Mouse (Mus musculus): ENCODE measurements around the gene Rai1. TPM values are rescaled to one million over a fixed set of nuclear protein-coding genes. Genes with fewer than 3 reads are reported as not detected.

Gene Rai1
- polyA plus RNA-seq, 1 experiment from 2014 or later, result 10.7 TPM

GRCm38 (mm10) chr11:60073936-60074502 lies 30.8 kb upstream of the Rai1 start:
- no peak overlapping the region for H3K4me3 ChIP-seq (ENCODE audit: low read depth, low read length)
- no peak overlapping the region for H3K27ac ChIP-seq (replicated peaks)
- no peaks in the 10 kb centered on the region for H3K9me3 ChIP-seq (ENCODE audit: control insufficient read depth, low read length)
- H3K4me2 ChIP-seq (replicated peaks; ENCODE audit: low read depth), result no peak overlapping the region
- TF ChIP-seq CTCF (IDR thresholded peaks at IDR 0.05; ENCODE audit: low read depth) (no peak), EP300 (optimal IDR thresholded peaks at IDR 0.05) (no peak)
- ATAC-seq (ENCODE audit: low FRiP score, low TSS enrichment) (no peak), DNase-seq (ENCODE audit: low spot score) (no peak)
- H3K9ac ChIP-seq (ENCODE audit: low read length), result no peak overlapping the region
- H3K27me3 ChIP-seq (ENCODE audit: control insufficient read depth, insufficient read depth, low read length), result no peaks in the 10 kb centered on the region
- no peaks in the 10 kb centered on the region for H3K4me1 ChIP-seq (replicated peaks; ENCODE audit: control insufficient read depth, insufficient read depth)
- WGBS, result 67% methylated on average over 15 of the region's 15 CpGs
- no peaks in the 10 kb centered on the region for H3K36me3 ChIP-seq (ENCODE audit: control insufficient read depth, insufficient read depth, low read length)

GRCm38 (mm10) chr11:60076183-60076582 lies 28.6 kb upstream of the Rai1 start:
- H3K4me2 ChIP-seq (replicated peaks; ENCODE audit: low read depth), result no peak overlapping the region
- H3K36me3 ChIP-seq (ENCODE audit: control insufficient read depth, insufficient read depth, low read length), result no peaks in the 10 kb centered on the region
- TF ChIP-seq EP300 (optimal IDR thresholded peaks at IDR 0.05) (no peak), CTCF (IDR thresholded peaks at IDR 0.05; ENCODE audit: low read depth) (no peak)
- DNase-seq (ENCODE audit: low spot score) (no peak), ATAC-seq (ENCODE audit: low FRiP score, low TSS enrichment) (no peak)
- H3K9me3 ChIP-seq (ENCODE audit: control insufficient read depth, low read length), result no peaks in the 10 kb centered on the region
- H3K27ac ChIP-seq (replicated peaks), result no peak overlapping the region
- no peak overlapping the region for H3K9ac ChIP-seq (ENCODE audit: low read length)
- H3K4me1 ChIP-seq (replicated peaks; ENCODE audit: control insufficient read depth, insufficient read depth), result no peaks in the 10 kb centered on the region
- no peaks in the 10 kb centered on the region for H3K27me3 ChIP-seq (ENCODE audit: control insufficient read depth, insufficient read depth, low read length)
- H3K4me3 ChIP-seq (ENCODE audit: low read depth, low read length), result no peak overlapping the region
- 72% methylated on average over 3 of the region's 3 CpGs for WGBS

- WGBS, result 11% methylated on average over 4 of the region's 4 CpGs
- Histone ChIP-seq H3K4me2 (replicated peaks; ENCODE audit: low read depth) (no peak overlapping the region), H3K27ac (replicated peaks) (no peak overlapping the region), H3K27me3 (ENCODE audit: control insufficient read depth, insufficient read depth, low read length) (no peaks in the 10 kb centered on the region), H3K4me1 (replicated peaks; ENCODE audit: control insufficient read depth, insufficient read depth) (no peaks in the 10 kb centered on the region), H3K36me3 (ENCODE audit: control insufficient read depth, insufficient read depth, low read length) (no peaks in the 10 kb centered on the region), H3K4me3 (ENCODE audit: low read depth, low read length) (no peak overlapping the region), H3K9me3 (ENCODE audit: control insufficient read depth, low read length) (no peaks in the 10 kb centered on the region), H3K9ac (ENCODE audit: low read length) (no peak overlapping the region)
- DNase-seq (ENCODE audit: low spot score) (peak; percentile 70), ATAC-seq (ENCODE audit: low FRiP score, low TSS enrichment) (peak; percentile 74)
- TF ChIP-seq CTCF (IDR thresholded peaks at IDR 0.05; ENCODE audit: low read depth) (peak; percentile 89), EP300 (optimal IDR thresholded peaks at IDR 0.05) (no peak)
Observed at GRCm38 (mm10) chr11:60076790-60077189, 28.0 kb upstream of the Rai1 start.

GRCm38 (mm10) chr11:60084589-60084988 lies 20.2 kb upstream of the Rai1 start:
- peak; percentile 52 for DNase-seq (ENCODE audit: low spot score)
- no peak for ATAC-seq (ENCODE audit: low FRiP score, low TSS enrichment)
- H3K4me1 ChIP-seq (replicated peaks; ENCODE audit: control insufficient read depth, insufficient read depth), result no peaks in the 10 kb centered on the region
- no peak overlapping the region for H3K9ac ChIP-seq (ENCODE audit: low read length)
- no peaks in the 10 kb centered on the region for H3K9me3 ChIP-seq (ENCODE audit: control insufficient read depth, low read length)
- 54% methylated on average over 2 of the region's 2 CpGs for WGBS
- no peak overlapping the region for H3K27ac ChIP-seq (replicated peaks)
- no peak overlapping the region for H3K4me2 ChIP-seq (replicated peaks; ENCODE audit: low read depth)
- H3K4me3 ChIP-seq (ENCODE audit: low read depth, low read length), result no peak overlapping the region
- TF ChIP-seq CTCF (IDR thresholded peaks at IDR 0.05; ENCODE audit: low read depth), result peak; percentile 78
- TF ChIP-seq EP300 (optimal IDR thresholded peaks at IDR 0.05), result no peak
- no peaks in the 10 kb centered on the region for H3K36me3 ChIP-seq (ENCODE audit: control insufficient read depth, insufficient read depth, low read length)
- H3K27me3 ChIP-seq (ENCODE audit: control insufficient read depth, insufficient read depth, low read length), result no peaks in the 10 kb centered on the region

GRCm38 (mm10) chr11:60086676-60087075 lies 18.1 kb upstream of the Rai1 start:
- no peaks in the 10 kb centered on the region for H3K4me1 ChIP-seq (replicated peaks; ENCODE audit: control insufficient read depth, insufficient read depth)
- H3K4me3 ChIP-seq (ENCODE audit: low read depth, low read length), result no peak overlapping the region
- ATAC-seq (ENCODE audit: low FRiP score, low TSS enrichment) (no peak), DNase-seq (ENCODE audit: low spot score) (no peak)
- no peaks in the 10 kb centered on the region for H3K9me3 ChIP-seq (ENCODE audit: control insufficient read depth, low read length)
- H3K27me3 ChIP-seq (ENCODE audit: control insufficient read depth, insufficient read depth, low read length), result no peaks in the 10 kb centered on the region
- H3K27ac ChIP-seq (replicated peaks), result no peak overlapping the region
- no peak overlapping the region for H3K4me2 ChIP-seq (replicated peaks; ENCODE audit: low read depth)
- TF ChIP-seq EP300 (optimal IDR thresholded peaks at IDR 0.05) (no peak), CTCF (IDR thresholded peaks at IDR 0.05; ENCODE audit: low read depth) (no peak)
- H3K36me3 ChIP-seq (ENCODE audit: control insufficient read depth, insufficient read depth, low read length), result no peaks in the 10 kb centered on the region
- H3K9ac ChIP-seq (ENCODE audit: low read length), result no peak overlapping the region
- WGBS, result 48% methylated on average over 1 of the region's 1 CpGs

- H3K9me3 ChIP-seq (ENCODE audit: control insufficient read depth, low read length), result no peaks in the 10 kb centered on the region
- no peaks in the 10 kb centered on the region for H3K27me3 ChIP-seq (ENCODE audit: control insufficient read depth, insufficient read depth, low read length)
- no peak overlapping the region for H3K4me2 ChIP-seq (replicated peaks; ENCODE audit: low read depth)
- H3K27ac ChIP-seq (replicated peaks), result no peak overlapping the region
- no peaks in the 10 kb centered on the region for H3K36me3 ChIP-seq (ENCODE audit: control insufficient read depth, insufficient read depth, low read length)
- H3K9ac ChIP-seq (ENCODE audit: low read length), result no peak overlapping the region
- no peaks in the 10 kb centered on the region for H3K4me1 ChIP-seq (replicated peaks; ENCODE audit: control insufficient read depth, insufficient read depth)
- DNase-seq (ENCODE audit: low spot score) (peak; percentile 39), ATAC-seq (ENCODE audit: low FRiP score, low TSS enrichment) (peak; percentile 47; the same call in 1 of the 2 replicates)
- 36% methylated on average over 4 of the region's 4 CpGs for WGBS
- TF ChIP-seq EP300 (optimal IDR thresholded peaks at IDR 0.05) (no peak), CTCF (IDR thresholded peaks at IDR 0.05; ENCODE audit: low read depth) (peak; percentile 59)
- no peak overlapping the region for H3K4me3 ChIP-seq (ENCODE audit: low read depth, low read length)
Observed at GRCm38 (mm10) chr11:60088947-60089346, 15.9 kb upstream of the Rai1 start.
